Mouse (Mus musculus) left cerebral cortex, adult 2 months (tissue): ENCODE results near the gene Kdelr3. TPM values are rescaled to one million over a fixed set of nuclear protein-coding genes. Genes with fewer than 3 reads are reported as not detected.
A peak's percentile ranks its signal among the peaks of the same experiment; 100 is the strongest.

Experiments used
- DNase-seq, 2 experiments: peaks; one replicate each; pipeline ENCODE4 v3.0.0; 2021 to 2022; ENCODE audit warnings: low spot score in 2 of 2, mixed read lengths in 1 of 2; ENCODE audit errors: extremely low spot score in 1 of 2
- H3K27ac ChIP-seq: fragments of 200-600 bp; 2 replicates; pipeline ENCODE4 v1.8.1; 2022
- H3K4me3 ChIP-seq: fragments of 200-600 bp; 2 replicates; pipeline ENCODE4 v1.8.1; 2022
- CTCF ChIP-seq: fragments of 200-600 bp; IDR thresholded peaks from 2 replicates; pipeline ENCODE4 v1.8.1; 2022; ENCODE audit warnings: antibody characterized with exemption, mild to moderate bottlenecking, moderate library complexity
- intact Hi-C: fragments of 180-260 bp; cut with DNase I; formaldehyde crosslinking; loops from one replicate; pipeline ENCODE4 v1.15.1; 2025
- microRNA-seq, 2 experiments: library from miRNA; unstranded; fragments of <30 nt; microRNA quantifications; one replicate each; pipeline ENCODE4 v1.2.0; 2021
- total RNA-seq, 2 experiments: library from RNA; stranded (reverse); gene quantifications; 2 replicates each; pipeline ENCODE4 v1.2.3; 2021

The Kdelr3 gene
- total RNA-seq, 2 experiments from 2014 or later: 0.32 to 0.33 TPM

- intact Hi-C loops: loop anchor here (2.0 to 5.0 kb wide), 2 partner anchors 63 to 219 kb away; partner anchors contain the start of gene Pla2g6
- DNase-seq: peak in 1 of 2 experiments; percentile 38
- no peak for TF ChIP-seq CTCF
- Histone ChIP-seq H3K27ac (peak overlapping the region; percentile 100), H3K4me3 (peak overlapping the region; percentile 94)
These were observed 29.7 kb downstream of the Kdelr3 start for GRCm38 (mm10) chr15:79545921-79546399.

GRCm38 (mm10) chr15:79546410-79547288, 30.4 kb downstream of the Kdelr3 start, which contains the start of gene Ddx17:
Gene Ddx17 (minus strand): TSS chr15:79546741.
- peak; percentile 99 for DNase-seq
- intact Hi-C loops: loop anchor here (2.0 to 5.0 kb wide), 2 partner anchors 62 to 219 kb away; partner anchors contain the start of gene Pla2g6
- Histone ChIP-seq H3K27ac (peak within 1 kb of the TSS; percentile 100), H3K4me3 (peak within 1 kb of the TSS; percentile 94)
- no peak for TF ChIP-seq CTCF

- Histone ChIP-seq H3K27ac (peak overlapping the region; percentile 98), H3K4me3 (peak overlapping the region; percentile 94)
- DNase-seq: no peak
- no peak for TF ChIP-seq CTCF
- intact Hi-C loops: loop anchor here (2.0 to 5.0 kb wide), 2 partner anchors 61 to 220 kb away; partner anchors contain the start of gene Pla2g6
These were observed 31.1 kb downstream of the Kdelr3 start for GRCm38 (mm10) chr15:79547289-79547820.

- no peak overlapping the region for H3K4me3 ChIP-seq
- intact Hi-C loops: loop anchor here (5.0 kb wide), 1 partner anchor 221 kb away; the partner anchor contains the start of gene Pla2g6
These were observed 32.0 kb downstream of the Kdelr3 start for GRCm38 (mm10) chr15:79548226-79548625.

GRCm38 (mm10) chr15:79552566-79552965, 36.4 kb downstream of the Kdelr3 start:
- H3K4me3 ChIP-seq: no peak overlapping the region
- no peak for DNase-seq
- H3K27ac ChIP-seq: no peak overlapping the region
- intact Hi-C loops: no loop called here
- no peak for TF ChIP-seq CTCF

More at GRCm38 (mm10) chr15:79548226-79548625, 32.0 kb downstream of the Kdelr3 start:
- no peak overlapping the region for H3K27ac ChIP-seq
- no peak for DNase-seq
- no peak for TF ChIP-seq CTCF

- no peak for TF ChIP-seq CTCF
- Histone ChIP-seq H3K4me3 (no peak overlapping the region), H3K27ac (no peak overlapping the region)
- DNase-seq: no peak
- intact Hi-C loops: loop anchor here (5.0 kb wide), 1 partner anchor 43 kb away; no protein-coding TSS in a partner anchor
These were observed 43.4 kb downstream of the Kdelr3 start for GRCm38 (mm10) chr15:79559649-79560048.

GRCm38 (mm10) chr15:79562417-79562816, 46.2 kb downstream of the Kdelr3 start:
- Histone ChIP-seq H3K4me3 (no peak overlapping the region), H3K27ac (peak overlapping the region; percentile 66)
- TF ChIP-seq CTCF: no peak
- intact Hi-C loops: loop anchor here (2.0 to 5.0 kb wide), 2 partner anchors 14 to 40 kb away; no protein-coding TSS in a partner anchor
- peak; percentile 33 to 57 for DNase-seq

- TF ChIP-seq CTCF: no peak
- intact Hi-C loops: loop anchor here (2.0 kb wide), 1 partner anchor 13 kb away; no protein-coding TSS in a partner anchor
- DNase-seq: no peak
- Histone ChIP-seq H3K27ac (peak overlapping the region; percentile 85; the same call in 1 of the 2 replicates), H3K4me3 (no peak overlapping the region)
These were observed 59.5 kb downstream of the Kdelr3 start for GRCm38 (mm10) chr15:79575543-79576222.

GRCm38 (mm10) chr15:79576947-79577346, 60.7 kb downstream of the Kdelr3 start:
- no peak overlapping the region for H3K4me3 ChIP-seq
- H3K27ac ChIP-seq: peak overlapping the region; percentile 85
- intact Hi-C loops: loop anchor here (2.0 kb wide), 1 partner anchor 14 kb away; no protein-coding TSS in a partner anchor
- no peak for DNase-seq
- no peak for TF ChIP-seq CTCF

Small RNA genes within 50 kb of the gene (microRNA-seq; reads per million reads assigned to microRNA genes)
- gene Gm44302: 0 reads per million in 2 experiments

Other genes with a start within 250 kb of the Kdelr3 start
- 1 to 10 TPM; 5.9 to 6.4 TPM for gene Baiap2l2, start 230.9 kb upstream of the Kdelr3 start, total RNA-seq
- 10 to 100 TPM; 21.3 to 22.6 TPM for gene Pla2g6, start 188.0 kb upstream of the Kdelr3 start, total RNA-seq
- gene Maff, start 169.8 kb upstream of the Kdelr3 start, total RNA-seq: 1 to 10 TPM; 1.6 to 3.2 TPM
- gene Tmem184b, start 112.8 kb upstream of the Kdelr3 start, total RNA-seq: 10 to 100 TPM; 73.7 to 82.2 TPM
- 100 to 1,000 TPM; 153 to 159 TPM for gene Csnk1e, start 60.8 kb upstream of the Kdelr3 start, total RNA-seq
- 100 to 1,000 TPM; 186 to 202 TPM for gene Kcnj4, start 11.2 kb upstream of the Kdelr3 start, total RNA-seq
- gene Ddx17, start 30.3 kb downstream of the Kdelr3 start, total RNA-seq: 100 to 1,000 TPM; 323 to 340 TPM
- gene Dmc1, start 88.7 kb downstream of the Kdelr3 start, total RNA-seq: under 1 TPM; 0.66 to 0.91 TPM
- gene Fam227a, start 142.5 kb downstream of the Kdelr3 start, total RNA-seq: 10 to 100 TPM; 12.9 to 13.6 TPM
- gene Cby1, start 142.8 kb downstream of the Kdelr3 start, total RNA-seq: 10 to 100 TPM; 42.6 to 49.4 TPM
- gene Tomm22, start 154.4 kb downstream of the Kdelr3 start, total RNA-seq: 10 to 100 TPM; 81.8 to 96.6 TPM
- 10 to 100 TPM; 64.3 to 68.0 TPM for gene Josd1, start 171.5 kb downstream of the Kdelr3 start, total RNA-seq
- 10 to 100 TPM; 54.2 to 58.0 TPM for gene Gtpbp1, start 174.4 kb downstream of the Kdelr3 start, total RNA-seq
- 10 to 100 TPM; 43.9 to 46.5 TPM for gene Sun2, start 226.1 kb downstream of the Kdelr3 start, total RNA-seq